Mouse (Mus musculus) midbrain, embryonic 12.5 days (tissue): ENCODE data around the gene Sox14. TPM values are rescaled to one million over a fixed set of nuclear protein-coding genes. Genes with fewer than 3 reads are reported as not detected.
A peak's percentile ranks its signal among the peaks of the same experiment; 100 is the strongest.

Experiments used
- ATAC-seq: fragments of 200-750 bp; cut with Nextera tagmentation; 2 replicates; pipeline ENCODE4 v1.8.0; 2017; ENCODE audit warnings: low read depth, moderate TSS enrichment, moderate library complexity; ENCODE audit not compliant: low FRiP score
- H3K27ac ChIP-seq: fragments of 300-500 bp; sonication (generic); replicated peaks from 2 replicates; pipeline ENCODE4 v1.5.1; 2016; ENCODE audit warnings: mild to moderate bottlenecking
- H3K27me3 ChIP-seq: fragments of 300-500 bp; sonication (generic); 2 replicates; pipeline ENCODE4 v1.6.1; 2016; ENCODE audit warnings: mild to moderate bottlenecking
- H3K36me3 ChIP-seq: fragments of 300-500 bp; sonication (generic); 2 replicates; pipeline ENCODE4 v1.6.1; 2016
- H3K4me1 ChIP-seq: fragments of 300-500 bp; sonication (generic); 2 replicates; pipeline ENCODE4 v1.6.1; 2016
- H3K4me2 ChIP-seq: fragments of 300-500 bp; sonication (generic); replicated peaks from 2 replicates; pipeline ENCODE4 v1.6.1; 2016; ENCODE audit warnings: mild to moderate bottlenecking, moderate library complexity
- H3K4me3 ChIP-seq: fragments of 300-500 bp; sonication (generic); 2 replicates; pipeline ENCODE4 v1.5.1; 2016; ENCODE audit warnings: mild to moderate bottlenecking
- H3K9ac ChIP-seq: fragments of 300-500 bp; sonication (generic); replicated peaks from 2 replicates; pipeline ENCODE4 v1.6.1; 2016; ENCODE audit warnings: mild to moderate bottlenecking, moderate library complexity
- H3K9me3 ChIP-seq: fragments of 300-500 bp; sonication (generic); 2 replicates; pipeline ENCODE4 v1.6.1; 2016; ENCODE audit warnings: mild to moderate bottlenecking
- WGBS: fragments of 180-500 bp; shearing (Covaris S2); methylation state at CpG from one replicate; pipeline ENCODE4 v1.1.7; 2016; 5-methylcytosine and 5-hydroxymethylcytosine counted together
- polyA plus RNA-seq: library from polyadenylated mRNA; unstranded; fragments of >200 nt; fragmentation: Nextera tagmentation; extraction: Ambion mirVana; gene quantifications from 2 replicates; pipeline ENCODE4 v1.2.1, GENCODE M21; 2016

Gene Sox14
- polyA plus RNA-seq: 40.3 and 43.4 TPM in 2 replicates

- peak within 1 kb of the TSS; percentile 40 for H3K4me2 ChIP-seq
- H3K4me3 ChIP-seq: peak within 1 kb of the TSS; percentile 39
- ATAC-seq: no peak
- peak within 1 kb of the TSS; percentile 50 for H3K9ac ChIP-seq
- peak within 1 kb of the TSS; percentile 71 for H3K27ac ChIP-seq
- no peaks in the 10 kb centered on the region for H3K36me3 ChIP-seq
- peaks cover 97% of the 10 kb centered on the region for H3K27me3 ChIP-seq
- under 1% methylated on average over 47 of the region's 47 CpGs for WGBS
- no peaks in the 10 kb centered on the region for H3K9me3 ChIP-seq
- H3K4me1 ChIP-seq: peaks cover 43% of the 10 kb centered on the region
Measured at GRCm38 (mm10) chr9:99875618-99876372, at the start of gene Sox14. Gene Sox14 (minus strand): TSS chr9:99876170.

- no peak overlapping the region for H3K4me2 ChIP-seq
- ATAC-seq: no peak
- H3K9ac ChIP-seq: no peak overlapping the region
- WGBS: 3% methylated on average over 14 of the region's 14 CpGs
- no peak overlapping the region for H3K4me3 ChIP-seq
- peaks cover 88% of the 10 kb centered on the region for H3K27me3 ChIP-seq
- no peak overlapping the region for H3K27ac ChIP-seq
- peaks cover 19% of the 10 kb centered on the region for H3K4me1 ChIP-seq
- no peaks in the 10 kb centered on the region for H3K9me3 ChIP-seq
- H3K36me3 ChIP-seq: no peaks in the 10 kb centered on the region
Measured at GRCm38 (mm10) chr9:99879311-99879710, 3.3 kb upstream of the Sox14 start.

GRCm38 (mm10) chr9:99878588-99878987, 2.6 kb upstream of the Sox14 start:
- Histone ChIP-seq H3K36me3 (no peaks in the 10 kb centered on the region), H3K4me1 (peaks cover 19% of the 10 kb centered on the region), H3K9ac (no peak overlapping the region), H3K4me2 (no peak overlapping the region), H3K9me3 (no peaks in the 10 kb centered on the region), H3K27ac (no peak overlapping the region), H3K4me3 (no peak overlapping the region), H3K27me3 (peaks cover 90% of the 10 kb centered on the region)
- WGBS: 8% methylated on average over 5 of the region's 5 CpGs
- ATAC-seq: no peak

- Histone ChIP-seq H3K4me2 (peak overlapping the region; percentile 40), H3K9ac (no peak overlapping the region), H3K4me1 (peaks cover 30% of the 10 kb centered on the region), H3K4me3 (peak overlapping the region; percentile 7; the same call in 1 of the 2 replicates), H3K36me3 (no peaks in the 10 kb centered on the region), H3K27me3 (peaks cover 95% of the 10 kb centered on the region), H3K27ac (0 out of 2 replicates have a peak overlapping the region, but pooled peaks have one; percentile 30), H3K9me3 (no peaks in the 10 kb centered on the region)
- no peak for ATAC-seq
- WGBS: 1% methylated on average over 22 of the region's 22 CpGs
Measured at GRCm38 (mm10) chr9:99877056-99877546, 1.1 kb upstream of the Sox14 start.

GRCm38 (mm10) chr9:99876373-99877055, 544 bp upstream of the Sox14 start:
- no peaks in the 10 kb centered on the region for H3K9me3 ChIP-seq
- H3K27ac ChIP-seq: no peak overlapping the region
- no peak overlapping the region for H3K9ac ChIP-seq
- no peaks in the 10 kb centered on the region for H3K36me3 ChIP-seq
- peaks cover 95% of the 10 kb centered on the region for H3K27me3 ChIP-seq
- peak overlapping the region; percentile 39 for H3K4me3 ChIP-seq
- WGBS: under 1% methylated on average over 25 of the region's 25 CpGs
- peaks cover 36% of the 10 kb centered on the region for H3K4me1 ChIP-seq
- H3K4me2 ChIP-seq: peak overlapping the region; percentile 40
- no peak for ATAC-seq

GRCm38 (mm10) chr9:99874735-99875617, 994 bp downstream of the Sox14 start:
- H3K27ac ChIP-seq: peak overlapping the region; percentile 71
- peak overlapping the region; percentile 39 for H3K4me3 ChIP-seq
- H3K9ac ChIP-seq: peak overlapping the region; percentile 50
- H3K27me3 ChIP-seq: peaks cover 97% of the 10 kb centered on the region
- H3K36me3 ChIP-seq: no peaks in the 10 kb centered on the region
- H3K4me2 ChIP-seq: peak overlapping the region; percentile 40; the same call in 1 of the 2 replicates
- 2% methylated on average over 51 of the region's 52 CpGs for WGBS
- ATAC-seq: no peak
- peaks cover 51% of the 10 kb centered on the region for H3K4me1 ChIP-seq
- no peaks in the 10 kb centered on the region for H3K9me3 ChIP-seq

GRCm38 (mm10) chr9:99873721-99874120, 2.2 kb downstream of the Sox14 start:
- Histone ChIP-seq H3K27me3 (peaks cover 99% of the 10 kb centered on the region), H3K9ac (no peak overlapping the region), H3K27ac (peak overlapping the region; percentile 74; the same call in 1 of the 2 replicates), H3K4me1 (peaks cover 64% of the 10 kb centered on the region), H3K36me3 (no peaks in the 10 kb centered on the region), H3K9me3 (no peaks in the 10 kb centered on the region), H3K4me3 (peak overlapping the region; percentile 30), H3K4me2 (peak overlapping the region; percentile 25; the same call in 1 of the 2 replicates)
- ATAC-seq: no peak
- 6% methylated on average over 2 of the region's 2 CpGs for WGBS

DNA sequence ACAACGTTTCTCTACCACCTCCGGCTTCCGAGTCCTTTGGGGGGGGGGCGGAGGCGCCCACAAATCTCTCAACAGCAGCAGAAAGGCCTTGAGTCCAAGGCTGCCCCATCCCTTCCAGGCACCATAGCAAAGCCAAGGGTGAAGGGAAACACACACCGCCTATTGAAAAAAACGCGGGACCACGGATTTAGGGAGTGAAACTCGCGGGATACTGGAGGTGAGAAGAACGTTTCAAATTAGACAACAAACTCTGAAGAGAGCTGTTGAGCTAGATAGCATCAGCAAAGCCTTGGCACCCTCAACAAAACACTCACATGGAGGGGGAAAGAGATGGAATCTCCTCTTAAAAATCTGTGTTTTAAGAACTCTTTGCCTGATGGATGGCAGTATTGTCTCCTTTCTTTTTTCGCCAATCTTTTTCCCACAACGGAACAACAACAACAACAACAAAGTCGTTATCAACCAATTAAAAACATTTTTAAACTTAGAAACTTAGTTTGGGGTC, 2.8 kb downstream of the Sox14 start:
- H3K4me3 ChIP-seq: peak overlapping the region; percentile 30
- peaks cover 68% of the 10 kb centered on the region for H3K4me1 ChIP-seq
- WGBS: under 1% methylated on average over 15 of the region's 15 CpGs
- H3K27me3 ChIP-seq: peaks cover 97% of the 10 kb centered on the region
- H3K9ac ChIP-seq: no peak overlapping the region; the same call in 1 of the 2 replicates
- no peak for ATAC-seq
- H3K36me3 ChIP-seq: no peaks in the 10 kb centered on the region
- H3K4me2 ChIP-seq: peak overlapping the region; percentile 49
- H3K9me3 ChIP-seq: no peaks in the 10 kb centered on the region
- H3K27ac ChIP-seq: peak overlapping the region; percentile 74

- peaks cover 68% of the 10 kb centered on the region for H3K4me1 ChIP-seq
- H3K27me3 ChIP-seq: peaks cover 97% of the 10 kb centered on the region
- no peaks in the 10 kb centered on the region for H3K9me3 ChIP-seq
- peak overlapping the region; percentile 74 for H3K27ac ChIP-seq
- H3K9ac ChIP-seq: peak overlapping the region; percentile 41
- H3K4me2 ChIP-seq: peak overlapping the region; percentile 49
- H3K36me3 ChIP-seq: no peaks in the 10 kb centered on the region
- H3K4me3 ChIP-seq: peak overlapping the region; percentile 30
- under 1% methylated on average over 31 of the region's 31 CpGs for WGBS
- peak; percentile 68 for ATAC-seq
Measured at GRCm38 (mm10) chr9:99872204-99873115, 3.5 kb downstream of the Sox14 start.

DNA sequence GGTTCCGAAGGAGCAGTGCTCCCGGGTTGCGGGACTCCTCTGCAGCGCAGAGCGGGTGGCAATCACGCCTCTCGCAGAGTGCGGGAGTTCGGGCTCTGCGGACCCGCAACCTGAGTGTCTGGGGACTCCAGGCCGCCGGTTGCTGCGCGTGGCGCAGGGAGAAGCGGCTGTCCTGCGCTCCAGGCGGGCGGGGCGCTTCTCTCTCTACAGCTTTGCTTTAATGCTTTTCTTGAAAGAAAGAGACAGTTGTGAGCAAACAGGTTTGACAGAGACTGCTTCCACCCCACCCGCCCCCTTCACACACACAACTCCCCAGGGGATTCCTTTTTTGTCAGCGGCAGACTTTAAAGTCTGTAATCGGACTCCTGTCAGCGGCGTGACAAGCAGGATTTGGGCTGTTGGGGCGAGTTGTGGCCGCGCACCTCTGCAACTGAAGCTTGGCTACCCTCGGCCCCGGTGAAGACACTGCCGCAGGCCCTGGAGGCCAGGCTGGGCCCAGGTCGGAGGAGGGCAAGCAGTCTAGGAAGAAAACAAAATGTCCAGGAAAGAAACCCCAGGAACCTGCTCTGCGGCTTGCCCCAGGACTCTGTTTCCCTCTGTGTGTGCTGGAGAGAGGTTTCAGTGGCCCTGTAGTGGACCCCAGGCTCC, 4.3 kb downstream of the Sox14 start:
- Histone ChIP-seq H3K4me2 (peak overlapping the region; percentile 49), H3K36me3 (no peaks in the 10 kb centered on the region), H3K9ac (peak overlapping the region; percentile 41), H3K4me1 (peaks cover 64% of the 10 kb centered on the region), H3K4me3 (peak overlapping the region; percentile 30), H3K27ac (peak overlapping the region; percentile 74), H3K9me3 (no peaks in the 10 kb centered on the region), H3K27me3 (peaks cover 95% of the 10 kb centered on the region)
- under 1% methylated on average over 34 of the region's 34 CpGs for WGBS
- no peak for ATAC-seq
